Mouse (Mus musculus): ENCODE results near the gene Abcc5. TPM values are rescaled to one million over a fixed set of nuclear protein-coding genes. Genes with fewer than 3 reads are reported as not detected.

Abcc5 gene
- 60.7 and 64.3 TPM in 2 replicates for total RNA-seq (2014; rRNA removed; ENCODE audit: low replicate concordance)
- polyA plus RNA-seq (2015; fragmentation: Nextera tagmentation; extraction: Ambion mirVana): 26.0 and 29.9 TPM in 2 replicates

GRCm38 (mm10) chr16:20425855-20426598, at the start of gene Abcc5:
TSS of gene Abcc5 (minus strand) at chr16:20426394.
- under 1% methylated on average over 62 of the region's 62 CpGs for WGBS
- DNase-seq (ENCODE audit: low spot score) (peak; percentile 92), ATAC-seq (ENCODE audit: insufficient read depth, low read depth) (peak; percentile 96)
- H3K36me3 ChIP-seq (replicated peaks; ENCODE audit: control insufficient read depth, insufficient read depth, low read length): peaks cover 12% of the 10 kb centered on the region
- peak within 1 kb of the TSS; percentile 70 for H3K4me3 ChIP-seq (ENCODE audit: low read depth, low read length)
- no peaks in the 10 kb centered on the region for H3K27me3 ChIP-seq (ENCODE audit: control insufficient read depth, insufficient read depth, low read length)
- peaks cover 17% of the 10 kb centered on the region; the same call in 1 of the 2 replicates for H3K4me1 ChIP-seq (ENCODE audit: control insufficient read depth, insufficient read depth)
- peak within 1 kb of the TSS; percentile 62 for H3K9ac ChIP-seq (replicated peaks; ENCODE audit: low read depth, low read length)
- H3K4me2 ChIP-seq (ENCODE audit: low read depth, low read length): peak within 1 kb of the TSS; percentile 81
- peak within 1 kb of the TSS; percentile 81 for H3K27ac ChIP-seq (ENCODE audit: low read depth)
- no peaks in the 10 kb centered on the region for H3K9me3 ChIP-seq (replicated peaks; ENCODE audit: control insufficient read depth, low read length)
- TF ChIP-seq CTCF (IDR thresholded peaks at IDR 0.05; ENCODE audit: low read depth) (peak; percentile 89), EP300 (IDR thresholded peaks at IDR 0.05; ENCODE audit: low read depth) (no peak)

- TF ChIP-seq CTCF (IDR thresholded peaks at IDR 0.05; ENCODE audit: low read depth): no peak
- TF ChIP-seq EP300 (IDR thresholded peaks at IDR 0.05; ENCODE audit: low read depth): no peak
- DNase-seq (ENCODE audit: low spot score) (no peak), ATAC-seq (ENCODE audit: insufficient read depth, low read depth) (no peak)
- 100% methylated on average over 1 of the region's 1 CpGs for WGBS
- H3K27ac ChIP-seq (ENCODE audit: low read depth): no peak overlapping the region
- H3K36me3 ChIP-seq (replicated peaks; ENCODE audit: control insufficient read depth, insufficient read depth, low read length): no peaks in the 10 kb centered on the region
- H3K9me3 ChIP-seq (replicated peaks; ENCODE audit: control insufficient read depth, low read length): no peaks in the 10 kb centered on the region
- no peak overlapping the region for H3K9ac ChIP-seq (replicated peaks; ENCODE audit: low read depth, low read length)
- H3K4me2 ChIP-seq (ENCODE audit: low read depth, low read length): no peak overlapping the region
- H3K27me3 ChIP-seq (ENCODE audit: control insufficient read depth, insufficient read depth, low read length): no peaks in the 10 kb centered on the region
- no peak overlapping the region for H3K4me3 ChIP-seq (ENCODE audit: low read depth, low read length)
- H3K4me1 ChIP-seq (ENCODE audit: control insufficient read depth, insufficient read depth): 0 out of 2 replicates have a peak, but pooled peaks cover 3% of the 10 kb centered on the region
Observed at GRCm38 (mm10) chr16:20475335-20475734, 49.1 kb upstream of the Abcc5 start.

- Histone ChIP-seq H3K9ac (replicated peaks; ENCODE audit: low read depth, low read length) (no peak overlapping the region), H3K27ac (ENCODE audit: low read depth) (no peak overlapping the region), H3K27me3 (ENCODE audit: control insufficient read depth, insufficient read depth, low read length) (no peaks in the 10 kb centered on the region), H3K4me2 (ENCODE audit: low read depth, low read length) (no peak overlapping the region), H3K9me3 (replicated peaks; ENCODE audit: control insufficient read depth, low read length) (no peaks in the 10 kb centered on the region), H3K4me1 (ENCODE audit: control insufficient read depth, insufficient read depth) (0 out of 2 replicates have a peak, but pooled peaks cover 3% of the 10 kb centered on the region), H3K36me3 (replicated peaks; ENCODE audit: control insufficient read depth, insufficient read depth, low read length) (no peaks in the 10 kb centered on the region), H3K4me3 (ENCODE audit: low read depth, low read length) (no peak overlapping the region)
- no peak for TF ChIP-seq EP300 (IDR thresholded peaks at IDR 0.05; ENCODE audit: low read depth)
- no peak for TF ChIP-seq CTCF (IDR thresholded peaks at IDR 0.05; ENCODE audit: low read depth)
- ATAC-seq (ENCODE audit: insufficient read depth, low read depth) (no peak), DNase-seq (ENCODE audit: low spot score) (no peak)
- 84% methylated on average over 6 of the region's 6 CpGs for WGBS
Observed at GRCm38 (mm10) chr16:20474786-20475185, 48.6 kb upstream of the Abcc5 start.

- DNase-seq (ENCODE audit: low spot score): no peak
- ATAC-seq (ENCODE audit: insufficient read depth, low read depth): no peak
- TF ChIP-seq EP300 (IDR thresholded peaks at IDR 0.05; ENCODE audit: low read depth) (no peak), CTCF (IDR thresholded peaks at IDR 0.05; ENCODE audit: low read depth) (no peak)
- WGBS: 60% methylated on average over 8 of the region's 8 CpGs
- Histone ChIP-seq H3K4me2 (ENCODE audit: low read depth, low read length) (no peak overlapping the region), H3K4me3 (ENCODE audit: low read depth, low read length) (no peak overlapping the region), H3K9ac (replicated peaks; ENCODE audit: low read depth, low read length) (no peak overlapping the region), H3K9me3 (replicated peaks; ENCODE audit: control insufficient read depth, low read length) (no peaks in the 10 kb centered on the region), H3K4me1 (ENCODE audit: control insufficient read depth, insufficient read depth) (0 out of 2 replicates have a peak, but pooled peaks cover 3% of the 10 kb centered on the region), H3K27ac (ENCODE audit: low read depth) (no peak overlapping the region), H3K27me3 (ENCODE audit: control insufficient read depth, insufficient read depth, low read length) (no peaks in the 10 kb centered on the region), H3K36me3 (replicated peaks; ENCODE audit: control insufficient read depth, insufficient read depth, low read length) (no peaks in the 10 kb centered on the region)
Observed at GRCm38 (mm10) chr16:20474211-20474610, 48.0 kb upstream of the Abcc5 start.

GRCm38 (mm10) chr16:20473748-20474147, 47.6 kb upstream of the Abcc5 start:
- Histone ChIP-seq H3K4me3 (ENCODE audit: low read depth, low read length) (no peak overlapping the region), H3K9ac (replicated peaks; ENCODE audit: low read depth, low read length) (no peak overlapping the region), H3K36me3 (replicated peaks; ENCODE audit: control insufficient read depth, insufficient read depth, low read length) (no peaks in the 10 kb centered on the region), H3K27ac (ENCODE audit: low read depth) (no peak overlapping the region), H3K4me1 (ENCODE audit: control insufficient read depth, insufficient read depth) (0 out of 2 replicates have a peak, but pooled peaks cover 3% of the 10 kb centered on the region), H3K9me3 (replicated peaks; ENCODE audit: control insufficient read depth, low read length) (no peaks in the 10 kb centered on the region), H3K4me2 (ENCODE audit: low read depth, low read length) (no peak overlapping the region), H3K27me3 (ENCODE audit: control insufficient read depth, insufficient read depth, low read length) (no peaks in the 10 kb centered on the region)
- WGBS: 83% methylated on average over 1 of the region's 1 CpGs
- DNase-seq (ENCODE audit: low spot score) (no peak), ATAC-seq (ENCODE audit: insufficient read depth, low read depth) (no peak)
- TF ChIP-seq CTCF (IDR thresholded peaks at IDR 0.05; ENCODE audit: low read depth) (no peak), EP300 (IDR thresholded peaks at IDR 0.05; ENCODE audit: low read depth) (no peak)

All from heart, postnatal 0 days (tissue).